Mouse (Mus musculus): ENCODE measurements at regions not wholly inside any gene's neighbourhood (a gene's known extent, or its start where the extent isn't known, plus 50 kb on each side); places are given as distances from the start of the nearest gene placed in this dataset.

DNA sequence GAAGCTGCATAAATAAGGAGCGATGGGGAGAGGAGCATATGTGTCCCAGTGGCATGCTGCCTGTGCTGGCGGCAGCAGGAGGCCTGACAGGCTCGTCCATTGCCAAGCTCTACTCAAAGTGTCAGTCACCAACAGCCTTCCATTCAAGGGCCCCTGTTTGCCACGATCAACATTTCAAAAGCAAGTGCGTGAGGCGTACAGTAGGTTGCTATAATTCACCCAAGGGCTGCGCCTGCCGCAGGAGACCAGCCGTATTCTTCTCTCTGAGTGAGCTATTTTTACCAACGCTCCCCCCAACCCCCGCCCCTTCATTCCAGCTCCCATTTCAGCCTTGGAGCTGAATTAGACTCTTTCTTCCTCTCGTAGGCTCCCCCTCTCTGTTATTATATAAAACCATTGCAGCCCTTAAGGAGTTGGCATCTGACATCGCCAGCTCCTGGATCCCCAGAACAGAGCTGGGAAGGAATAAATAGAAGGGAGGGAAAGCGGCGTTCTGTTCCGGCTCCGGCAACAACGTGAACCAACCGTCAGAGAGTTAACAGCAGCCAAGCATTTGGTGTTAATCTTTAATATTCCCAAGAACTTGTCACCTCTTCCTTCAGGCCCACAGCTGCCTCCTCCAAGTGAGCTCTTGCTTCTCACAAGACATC, 59.5 kb upstream of the Ctnnb1 start:
- no peak for ATAC-seq (replicated peaks; ENCODE audit: insufficient number of reproducible peaks, low FRiP score, low TSS enrichment, poor library complexity, severe bottlenecking)

DNA sequence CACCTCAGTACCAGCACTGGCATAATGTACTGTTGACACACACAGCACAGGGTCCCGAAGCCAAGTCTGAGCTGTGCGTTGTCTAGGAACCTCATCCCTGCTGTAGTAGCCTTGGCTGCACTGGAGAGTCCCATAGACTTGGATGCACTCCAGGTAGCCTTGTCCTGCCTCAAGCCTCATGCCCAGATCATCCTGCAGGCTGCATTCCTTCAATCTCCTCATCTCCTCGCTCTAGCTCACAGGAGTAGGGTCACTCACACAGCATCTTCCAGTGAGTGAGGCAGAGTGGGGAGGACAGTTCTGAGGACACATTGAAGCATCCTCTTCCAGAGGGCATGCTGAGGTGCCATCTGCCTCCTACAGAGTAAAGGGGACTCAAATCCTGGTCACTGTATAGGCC, 55.7 kb upstream of the Ctnnb1 start:
- no peak for ATAC-seq (replicated peaks; ENCODE audit: insufficient number of reproducible peaks, low FRiP score, low TSS enrichment, poor library complexity, severe bottlenecking)

DNA sequence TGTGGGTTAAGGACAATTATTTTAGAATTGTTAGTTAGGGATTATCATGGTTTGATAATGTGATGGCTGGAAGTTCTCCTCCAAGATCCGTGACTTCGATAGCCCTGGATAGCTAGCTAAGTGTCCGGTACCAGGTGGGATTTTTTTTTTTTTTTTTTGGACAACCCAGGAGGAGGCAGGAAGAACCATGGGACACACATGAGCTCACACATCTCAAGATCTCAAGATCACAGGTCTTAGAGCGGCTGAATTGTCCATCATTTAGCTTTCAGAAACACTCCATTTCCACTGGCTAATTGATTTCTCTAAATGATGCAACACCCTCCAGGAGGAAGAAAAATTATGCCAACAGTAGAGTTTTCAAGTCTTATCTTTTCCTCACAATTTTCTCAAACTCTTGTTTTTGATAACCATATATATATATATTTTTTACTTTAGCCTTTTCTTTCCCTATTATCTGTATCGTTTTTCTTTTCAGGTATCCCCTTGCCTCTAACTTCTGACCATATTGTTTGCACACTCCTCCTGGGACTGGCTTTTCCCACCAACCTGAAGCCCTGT, 54.5 kb upstream of the Ctnnb1 start:
- no peak for ATAC-seq (replicated peaks; ENCODE audit: insufficient number of reproducible peaks, low FRiP score, low TSS enrichment, poor library complexity, severe bottlenecking)

DNA sequence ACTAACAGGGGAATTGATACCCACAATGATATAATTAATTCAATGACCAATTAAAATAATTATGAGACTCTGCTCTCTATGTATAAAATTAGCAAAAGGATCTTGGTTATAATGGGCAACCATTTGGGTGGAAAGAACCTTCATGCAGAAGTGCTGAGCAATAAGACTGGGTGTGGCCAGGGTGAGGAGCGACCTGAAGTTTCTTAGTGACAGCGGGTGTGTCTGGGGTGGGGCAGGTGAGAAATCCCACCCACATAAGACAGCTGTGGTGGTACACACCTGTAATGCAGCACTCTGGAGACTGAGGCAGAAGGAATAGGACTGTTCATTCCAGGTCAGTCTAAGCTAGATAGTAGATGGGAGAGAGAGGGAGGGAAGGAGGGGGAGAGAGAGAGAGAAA, 51.9 kb upstream of the Ctnnb1 start:
- ATAC-seq (replicated peaks; ENCODE audit: insufficient number of reproducible peaks, low FRiP score, low TSS enrichment, poor library complexity, severe bottlenecking) = no peak
